Mouse (Mus musculus): ENCODE data around the gene 4933427D14Rik. TPM values are rescaled to one million over a fixed set of nuclear protein-coding genes. Genes with fewer than 3 reads are reported as not detected.
A peak's percentile ranks its signal among the peaks of the same experiment; 100 is the strongest.

4933427D14Rik gene
- polyA plus RNA-seq (2016; fragmentation: Nextera tagmentation; extraction: Ambion mirVana) = 9.1 and 9.6 TPM in 2 replicates

DNA sequence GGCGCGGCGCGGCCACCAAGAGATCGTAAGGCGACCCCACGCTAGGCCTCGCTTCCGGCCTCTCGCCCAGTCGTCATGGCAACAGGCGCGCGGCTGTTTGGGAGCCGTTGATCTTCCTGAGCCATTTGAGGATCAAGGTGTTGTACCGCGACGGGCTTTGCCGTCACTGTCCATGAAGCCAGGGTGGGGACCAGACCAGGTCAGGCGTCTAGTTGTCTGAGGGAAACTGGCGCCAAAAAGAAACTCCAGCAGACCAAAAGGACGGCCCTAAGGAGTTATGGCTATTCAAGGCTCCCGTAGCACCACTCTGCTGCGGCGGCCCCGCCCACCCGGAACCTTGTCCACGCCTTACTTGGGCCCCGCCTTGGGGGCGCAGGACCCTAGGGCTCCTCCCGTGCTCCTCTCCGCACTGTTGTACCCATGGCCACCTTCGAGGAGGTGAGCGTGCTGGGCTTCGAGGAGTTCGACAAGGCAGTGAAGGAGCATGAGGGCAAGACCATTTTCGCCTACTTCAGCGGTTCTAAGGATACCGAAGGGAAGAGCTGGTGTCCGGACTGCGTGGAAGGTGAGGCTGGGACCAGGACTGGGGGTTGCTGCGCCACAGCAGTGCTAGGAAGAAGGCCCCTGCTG, at the start of gene 4933427D14Rik, which contains the start of gene Txndc17:
Gene 4933427D14Rik (minus strand): TSS at position 256 of the 630 bp plus-strand sequence.
Gene Txndc17 (plus strand): TSS at position 344 of the 630 bp plus-strand sequence.
- no peaks in the 10 kb centered on the region for H3K9me3 ChIP-seq (replicated peaks)
- peak within 1 kb of the TSS; percentile 83 for H3K4me3 ChIP-seq
- peaks cover 14% of the 10 kb centered on the region for H3K4me1 ChIP-seq (replicated peaks)
- H3K9ac ChIP-seq = peak within 1 kb of the TSS; percentile 82
- H3K27ac ChIP-seq (ENCODE audit: poor library complexity, severe bottlenecking) = peak within 1 kb of the TSS; percentile 5; the same call in 1 of the 2 replicates
- peak; percentile 95 for ATAC-seq (ENCODE audit: insufficient number of reproducible peaks, low FRiP score)
- no peaks in the 10 kb centered on the region for H3K27me3 ChIP-seq (replicated peaks)
- H3K4me2 ChIP-seq = peak within 1 kb of the TSS; percentile 89
- H3K36me3 ChIP-seq = peaks cover 24% of the 10 kb centered on the region
- WGBS = under 1% methylated on average over 42 of the region's 42 CpGs

DNA sequence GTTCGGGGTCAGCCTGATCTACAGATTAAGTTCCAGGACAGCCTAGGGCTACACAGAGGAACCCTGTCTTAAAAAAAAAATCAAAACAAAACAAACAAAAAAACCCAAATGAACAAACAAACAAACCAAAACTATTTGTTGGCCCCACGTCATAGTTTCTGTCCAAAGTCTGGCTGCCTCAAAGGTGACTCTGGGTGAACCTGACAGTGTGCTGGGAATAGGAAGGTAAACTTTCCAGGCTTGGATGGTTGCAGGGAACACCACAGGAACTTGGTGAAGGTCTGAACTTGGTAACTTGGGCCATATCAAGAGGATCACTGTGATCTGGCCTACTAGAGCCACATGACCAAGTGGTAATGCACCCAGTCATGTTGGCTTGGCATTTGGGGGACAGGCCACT, 49.2 kb upstream of the 4933427D14Rik start:
- H3K4me2 ChIP-seq = no peak overlapping the region
- H3K9me3 ChIP-seq (replicated peaks) = no peaks in the 10 kb centered on the region
- H3K4me1 ChIP-seq (replicated peaks) = no peaks in the 10 kb centered on the region
- peaks cover 21% of the 10 kb centered on the region for H3K27me3 ChIP-seq (replicated peaks)
- ATAC-seq (ENCODE audit: insufficient number of reproducible peaks, low FRiP score) = no peak
- no peak overlapping the region for H3K4me3 ChIP-seq
- 71% methylated on average over 2 of the region's 2 CpGs for WGBS
- no peaks in the 10 kb centered on the region for H3K36me3 ChIP-seq
- H3K9ac ChIP-seq = no peak overlapping the region
- no peak overlapping the region for H3K27ac ChIP-seq (ENCODE audit: poor library complexity, severe bottlenecking)

DNA sequence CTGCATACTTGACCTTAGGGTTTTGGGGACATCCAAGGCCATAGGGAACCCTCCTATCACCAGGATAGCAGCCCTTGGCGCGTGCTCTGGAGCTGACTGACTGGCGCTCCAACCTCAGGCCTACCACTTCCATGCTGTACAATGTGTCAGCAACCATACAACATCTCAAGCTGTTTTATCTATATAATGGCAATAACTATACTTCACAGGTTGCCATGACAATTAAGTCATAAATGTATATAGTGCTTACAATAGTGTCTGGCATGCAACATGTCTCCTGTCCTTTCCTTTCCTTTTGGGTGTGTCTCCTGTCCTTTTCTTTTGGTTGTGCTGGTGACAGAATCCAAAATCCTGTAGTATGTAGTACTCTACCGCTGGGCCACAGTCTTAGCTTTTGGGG, 48.4 kb upstream of the 4933427D14Rik start:
- 88% methylated on average over 4 of the region's 4 CpGs for WGBS
- ATAC-seq (ENCODE audit: insufficient number of reproducible peaks, low FRiP score) = no peak
- no peak overlapping the region for H3K9ac ChIP-seq

DNA sequence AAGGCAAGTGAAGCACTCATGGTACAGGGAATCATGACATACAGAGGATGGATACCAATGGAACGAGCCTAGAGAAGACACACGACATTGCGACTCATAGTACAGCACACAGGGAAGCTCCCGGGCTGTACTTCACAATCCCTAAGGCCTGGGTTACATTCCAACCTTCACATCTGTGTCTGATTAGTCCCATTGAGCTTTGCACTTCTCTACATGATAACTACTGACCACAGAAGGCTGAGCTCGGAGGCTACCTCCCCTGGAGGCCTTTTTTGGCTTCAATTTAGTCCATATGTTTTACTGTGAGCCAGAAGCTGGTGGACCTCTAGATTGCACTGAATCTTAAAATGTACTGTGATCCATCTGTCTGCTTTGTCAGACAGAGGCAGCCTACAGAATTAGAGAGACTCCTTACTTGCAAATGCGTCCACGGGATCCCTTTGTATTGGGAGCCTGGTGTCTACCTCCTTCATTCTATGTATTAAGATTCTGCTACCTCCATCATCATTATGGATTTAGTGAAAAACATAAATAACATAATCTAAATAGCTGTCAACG, 38.0 kb upstream of the 4933427D14Rik start:
- WGBS = 69% methylated on average over 8 of the region's 8 CpGs
- Histone ChIP-seq H3K27ac (ENCODE audit: poor library complexity, severe bottlenecking) (no peak overlapping the region), H3K27me3 (replicated peaks) (peaks cover 26% of the 10 kb centered on the region), H3K36me3 (no peaks in the 10 kb centered on the region), H3K9ac (no peak overlapping the region), H3K4me2 (no peak overlapping the region), H3K9me3 (replicated peaks) (no peaks in the 10 kb centered on the region), H3K4me3 (no peak overlapping the region), H3K4me1 (replicated peaks) (no peaks in the 10 kb centered on the region)
- no peak for ATAC-seq (ENCODE audit: insufficient number of reproducible peaks, low FRiP score)

More for the DNA sequence above, 48.4 kb upstream of the 4933427D14Rik start:
- Histone ChIP-seq H3K4me1 (replicated peaks) (no peaks in the 10 kb centered on the region), H3K36me3 (no peaks in the 10 kb centered on the region), H3K9me3 (replicated peaks) (no peaks in the 10 kb centered on the region), H3K27me3 (replicated peaks) (peaks cover 21% of the 10 kb centered on the region), H3K4me3 (no peak overlapping the region), H3K4me2 (no peak overlapping the region), H3K27ac (ENCODE audit: poor library complexity, severe bottlenecking) (no peak overlapping the region)

DNA sequence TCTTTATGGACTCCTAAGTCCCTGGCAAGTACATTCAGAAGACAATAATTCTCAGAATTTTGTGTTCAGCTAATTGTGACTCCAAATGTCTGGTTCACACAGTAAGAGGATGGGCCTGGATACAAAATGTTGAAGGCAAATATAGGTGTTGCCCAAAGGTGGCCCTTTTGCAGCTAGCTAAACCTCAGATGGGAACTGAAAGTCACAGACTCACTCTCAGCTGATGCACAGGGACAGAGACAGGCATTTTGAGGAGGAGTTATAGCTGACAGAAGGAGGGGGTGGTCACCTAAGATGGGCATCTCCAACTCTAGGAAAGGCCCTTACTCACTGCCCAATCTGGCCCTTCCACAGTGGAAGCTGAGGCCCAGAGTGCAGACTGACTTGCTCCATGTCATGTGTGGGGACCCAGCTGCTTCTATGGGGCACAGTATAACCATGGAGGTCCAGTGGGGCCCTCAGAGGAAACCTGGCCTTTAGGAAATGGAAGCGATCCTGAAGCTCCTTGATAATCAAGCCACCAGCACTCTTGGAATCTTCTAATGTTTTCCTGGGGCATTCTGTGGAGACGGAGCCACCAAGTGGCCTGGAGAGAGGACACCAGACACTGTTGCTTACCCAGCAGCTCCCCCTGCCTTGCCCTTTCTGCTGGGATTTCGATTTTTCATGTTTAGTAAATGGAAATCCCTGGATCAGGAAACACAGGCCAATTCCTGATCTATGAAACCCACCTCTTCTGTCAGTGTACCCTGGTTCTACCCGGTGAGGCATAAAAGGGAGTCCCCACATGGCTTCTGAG, 33.0 kb upstream of the 4933427D14Rik start:
- H3K36me3 ChIP-seq = no peaks in the 10 kb centered on the region
- no peak overlapping the region for H3K4me2 ChIP-seq
- H3K27me3 ChIP-seq (replicated peaks) = peaks cover 18% of the 10 kb centered on the region
- no peak overlapping the region for H3K4me3 ChIP-seq
- no peak overlapping the region for H3K9ac ChIP-seq
- no peak overlapping the region for H3K27ac ChIP-seq (ENCODE audit: poor library complexity, severe bottlenecking)
- no peak for ATAC-seq (ENCODE audit: insufficient number of reproducible peaks, low FRiP score)
- H3K4me1 ChIP-seq (replicated peaks) = no peaks in the 10 kb centered on the region
- 62% methylated on average over 4 of the region's 4 CpGs for WGBS
- H3K9me3 ChIP-seq (replicated peaks) = no peaks in the 10 kb centered on the region

DNA sequence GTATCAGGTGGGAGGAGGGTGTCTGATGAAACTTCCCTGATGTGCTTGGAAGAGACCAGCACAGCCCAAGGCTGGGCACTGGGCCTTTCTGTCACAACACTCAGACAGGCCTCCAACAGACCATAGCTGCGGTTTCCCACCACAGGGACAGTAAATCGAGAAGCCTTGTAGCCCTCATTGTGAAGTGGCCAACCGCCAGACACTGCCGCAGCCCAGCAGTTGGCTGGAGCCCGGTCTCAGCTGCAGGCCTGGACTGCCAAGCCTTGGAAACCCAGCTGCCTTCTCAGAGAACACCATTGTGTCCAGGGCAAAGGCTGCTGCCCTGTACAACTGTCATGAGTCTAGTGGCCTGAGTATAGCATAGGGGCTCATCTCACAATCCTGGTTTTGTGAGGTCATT, 26.8 kb upstream of the 4933427D14Rik start:
- no peak overlapping the region for H3K4me3 ChIP-seq
- no peaks in the 10 kb centered on the region for H3K9me3 ChIP-seq (replicated peaks)
- H3K4me1 ChIP-seq (replicated peaks) = no peaks in the 10 kb centered on the region
- no peak overlapping the region for H3K27ac ChIP-seq (ENCODE audit: poor library complexity, severe bottlenecking)
- H3K9ac ChIP-seq = no peak overlapping the region
- 0 out of 2 replicates have a peak, but pooled peaks cover 10% of the 10 kb centered on the region for H3K27me3 ChIP-seq (replicated peaks)
- H3K4me2 ChIP-seq = no peak overlapping the region
- ATAC-seq (ENCODE audit: insufficient number of reproducible peaks, low FRiP score) = no peak
- 68% methylated on average over 5 of the region's 5 CpGs for WGBS
- H3K36me3 ChIP-seq = no peaks in the 10 kb centered on the region

DNA sequence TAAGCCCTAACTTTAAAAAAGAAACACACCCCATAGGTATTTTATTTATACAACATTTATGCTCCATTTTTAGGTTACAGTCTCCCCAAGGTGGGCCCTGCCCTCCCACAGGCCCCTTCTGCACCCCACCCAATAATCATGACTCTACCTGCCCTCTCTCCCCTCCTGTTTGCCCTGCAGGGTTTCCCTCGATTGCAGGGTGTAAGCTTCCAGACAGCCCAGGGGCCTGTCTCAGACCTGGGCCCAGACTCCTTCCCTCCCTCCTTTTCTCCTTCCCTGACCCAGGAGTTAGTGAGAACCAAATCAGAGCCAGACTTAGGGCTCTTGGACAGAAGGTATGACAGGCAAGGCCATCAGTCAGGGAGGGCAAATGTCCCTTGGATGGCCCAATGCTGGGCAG, 25.7 kb upstream of the 4933427D14Rik start:
- Histone ChIP-seq H3K36me3 (no peaks in the 10 kb centered on the region), H3K4me1 (replicated peaks) (no peaks in the 10 kb centered on the region), H3K4me3 (no peak overlapping the region), H3K9ac (no peak overlapping the region), H3K9me3 (replicated peaks) (no peaks in the 10 kb centered on the region), H3K27me3 (replicated peaks) (peaks cover 17% of the 10 kb centered on the region; the same call in 1 of the 2 replicates), H3K27ac (ENCODE audit: poor library complexity, severe bottlenecking) (no peak overlapping the region), H3K4me2 (no peak overlapping the region)
- 43% methylated on average over 1 of the region's 1 CpGs for WGBS
- ATAC-seq (ENCODE audit: insufficient number of reproducible peaks, low FRiP score) = no peak

DNA sequence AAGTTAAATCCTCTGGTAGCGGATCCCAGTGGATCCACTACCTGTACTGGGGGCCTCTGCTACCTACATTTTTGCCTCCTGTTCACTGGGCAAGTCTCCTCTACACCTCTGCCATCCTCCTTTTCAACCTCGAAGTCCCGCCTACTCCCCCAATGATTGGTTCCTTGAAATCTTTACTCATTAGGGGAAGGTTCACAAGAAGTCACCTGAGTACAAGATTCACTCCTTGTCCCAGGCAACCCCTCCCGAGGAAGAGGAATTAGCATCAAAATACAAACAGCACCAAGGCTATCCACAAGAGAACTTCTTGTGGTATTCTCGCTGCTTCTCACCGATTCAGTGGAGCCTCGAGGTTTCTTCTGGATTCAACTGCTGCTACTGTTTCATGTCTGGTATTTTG, 24.8 kb upstream of the 4933427D14Rik start:
- H3K9me3 ChIP-seq (replicated peaks) = no peaks in the 10 kb centered on the region
- no peak overlapping the region for H3K4me2 ChIP-seq
- no peak for ATAC-seq (ENCODE audit: insufficient number of reproducible peaks, low FRiP score)
- H3K27ac ChIP-seq (ENCODE audit: poor library complexity, severe bottlenecking) = no peak overlapping the region
- H3K4me1 ChIP-seq (replicated peaks) = no peaks in the 10 kb centered on the region
- WGBS = 72% methylated on average over 7 of the region's 7 CpGs
- H3K9ac ChIP-seq = no peak overlapping the region
- no peak overlapping the region for H3K4me3 ChIP-seq
- H3K27me3 ChIP-seq (replicated peaks) = peaks cover 21% of the 10 kb centered on the region; the same call in 1 of the 2 replicates
- no peaks in the 10 kb centered on the region for H3K36me3 ChIP-seq

DNA sequence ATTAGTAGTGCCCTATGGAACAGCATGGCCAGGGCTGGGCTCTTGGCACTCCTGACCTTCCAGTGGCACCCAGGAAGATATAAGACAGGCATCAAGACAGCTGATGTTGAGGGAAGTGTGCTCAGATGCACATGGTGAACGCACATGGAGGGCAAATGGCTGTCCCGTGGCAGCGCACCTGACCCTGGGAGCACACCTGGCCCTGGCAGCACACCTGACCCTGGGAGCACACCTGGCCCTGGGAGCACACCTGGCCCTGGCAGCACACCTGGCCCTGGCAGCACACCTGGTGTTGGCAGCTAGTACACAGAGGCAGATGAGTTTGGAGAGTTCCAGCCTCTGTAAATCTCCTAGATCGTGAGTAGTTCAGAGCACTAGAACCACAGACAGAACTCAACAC, 21.3 kb upstream of the 4933427D14Rik start:
- no peak overlapping the region for H3K4me3 ChIP-seq
- no peaks in the 10 kb centered on the region for H3K9me3 ChIP-seq (replicated peaks)
- H3K9ac ChIP-seq = no peak overlapping the region
- H3K4me1 ChIP-seq (replicated peaks) = 0 out of 2 replicates have a peak, but pooled peaks cover 2% of the 10 kb centered on the region
- H3K4me2 ChIP-seq = no peak overlapping the region
- no peaks in the 10 kb centered on the region for H3K36me3 ChIP-seq
- no peak for ATAC-seq (ENCODE audit: insufficient number of reproducible peaks, low FRiP score)
- WGBS = 90% methylated on average over 4 of the region's 4 CpGs
- no peak overlapping the region for H3K27ac ChIP-seq (ENCODE audit: poor library complexity, severe bottlenecking)
- peaks cover 17% of the 10 kb centered on the region; the same call in 1 of the 2 replicates for H3K27me3 ChIP-seq (replicated peaks)

DNA sequence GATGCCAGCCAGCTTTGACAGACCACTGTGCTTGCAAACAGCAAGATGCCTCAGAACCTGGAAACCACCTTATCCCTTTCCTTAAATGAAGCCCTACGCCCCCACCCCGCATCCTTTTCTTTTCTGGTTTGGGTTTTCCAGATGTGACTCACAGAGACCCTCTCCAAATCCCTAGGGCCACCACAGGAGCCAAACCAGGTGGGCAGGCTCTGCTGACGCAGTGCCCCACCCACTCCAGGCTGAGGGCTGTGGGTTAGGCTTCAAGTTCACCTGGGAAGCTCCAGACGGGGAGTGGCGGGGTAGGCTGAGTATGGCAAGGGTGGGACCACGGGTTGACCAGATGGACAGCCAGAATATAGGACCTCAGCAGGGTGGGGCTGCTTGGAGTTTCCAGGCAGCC, 19.6 kb upstream of the 4933427D14Rik start:
- no peak overlapping the region for H3K27ac ChIP-seq (ENCODE audit: poor library complexity, severe bottlenecking)
- H3K36me3 ChIP-seq = no peaks in the 10 kb centered on the region
- H3K4me2 ChIP-seq = no peak overlapping the region
- no peak overlapping the region for H3K4me3 ChIP-seq
- H3K27me3 ChIP-seq (replicated peaks) = peaks cover 17% of the 10 kb centered on the region; the same call in 1 of the 2 replicates
- H3K9me3 ChIP-seq (replicated peaks) = no peaks in the 10 kb centered on the region
- no peak for ATAC-seq (ENCODE audit: insufficient number of reproducible peaks, low FRiP score)
- WGBS = 74% methylated on average over 6 of the region's 6 CpGs
- H3K4me1 ChIP-seq (replicated peaks) = 0 out of 2 replicates have a peak, but pooled peaks cover 2% of the 10 kb centered on the region
- no peak overlapping the region for H3K9ac ChIP-seq
